Mouse (Mus musculus) large intestine, adult 2 months (tissue): ENCODE measurements around the gene Col1a2. TPM values are rescaled to one million over a fixed set of nuclear protein-coding genes. Genes with fewer than 3 reads are reported as not detected.

Experiments
- DNase-seq: peaks from one replicate; pipeline ENCODE4 v3.0.0-alpha.2; 2012; ENCODE audit warnings: low read depth, low spot score
- WGBS: fragments of 180-500 bp; shearing (Covaris S2); methylation state at CpG from one replicate; pipeline ENCODE4 v1.1.7; 2018; 5-methylcytosine and 5-hydroxymethylcytosine counted together
- polyA plus RNA-seq: library from polyadenylated mRNA; depleted of rRNA; stranded (reverse); fragments of >200 nt; gene quantifications from 2 replicates; pipeline ENCODE4 v1.2.3, GENCODE M21; 2012; rRNA removed

Gene Col1a2
- 35.4 and 54.9 TPM in 2 replicates for polyA plus RNA-seq

GRCm38 (mm10) chr6:4504603-4505131 lies at the start of gene Col1a2:
Col1a2 (plus strand) TSS chr6:4504814.
- no peak for DNase-seq
- WGBS: 10% methylated on average over 3 of the region's 3 CpGs

- WGBS: 56% methylated on average over 5 of the region's 5 CpGs
- no peak for DNase-seq
Measured at GRCm38 (mm10) chr6:4455518-4455917, 49.1 kb upstream of the Col1a2 start.

- no peak for DNase-seq
- 32% methylated on average over 5 of the region's 5 CpGs for WGBS
Measured at GRCm38 (mm10) chr6:4455961-4456617, 48.5 kb upstream of the Col1a2 start.

- DNase-seq: no peak
- WGBS: 51% methylated on average over 12 of the region's 12 CpGs
Measured at GRCm38 (mm10) chr6:4456691-4457447, 47.7 kb upstream of the Col1a2 start.

- DNase-seq: no peak
- 33% methylated on average over 6 of the region's 6 CpGs for WGBS
Measured at GRCm38 (mm10) chr6:4457555-4457996, 47.0 kb upstream of the Col1a2 start.

- no peak for DNase-seq
- 38% methylated on average over 3 of the region's 3 CpGs for WGBS
Measured at GRCm38 (mm10) chr6:4465320-4465719, 39.3 kb upstream of the Col1a2 start.

GRCm38 (mm10) chr6:4483577-4483936 lies 21.1 kb upstream of the Col1a2 start:
- DNase-seq: no peak
- WGBS: 65% methylated on average over 4 of the region's 4 CpGs

- 40% methylated on average over 7 of the region's 7 CpGs for WGBS
Measured at GRCm38 (mm10) chr6:4483937-4484601, 20.5 kb upstream of the Col1a2 start.

GRCm38 (mm10) chr6:4488349-4488748 lies 16.3 kb upstream of the Col1a2 start:
- 22% methylated on average over 1 of the region's 1 CpGs for WGBS

More at GRCm38 (mm10) chr6:4483937-4484601, 20.5 kb upstream of the Col1a2 start:
- no peak for DNase-seq

GRCm38 (mm10) chr6:4488966-4489365 lies 15.6 kb upstream of the Col1a2 start:
- DNase-seq: no peak
- WGBS: 38% methylated on average over 1 of the region's 1 CpGs

More at GRCm38 (mm10) chr6:4488349-4488748, 16.3 kb upstream of the Col1a2 start:
- DNase-seq: no peak

- DNase-seq: no peak
- WGBS: 33% methylated on average over 6 of the region's 6 CpGs
Measured at GRCm38 (mm10) chr6:4489366-4490245, 15.0 kb upstream of the Col1a2 start.

- 67% methylated on average over 2 of the region's 2 CpGs for WGBS
- no peak for DNase-seq
Measured at GRCm38 (mm10) chr6:4493666-4494065, 10.9 kb upstream of the Col1a2 start.

- no peak for DNase-seq
- 74% methylated on average over 1 of the region's 1 CpGs for WGBS
Measured at GRCm38 (mm10) chr6:4496428-4496827, 8.2 kb upstream of the Col1a2 start.

- DNase-seq: no peak
- 9% methylated on average over 1 of the region's 1 CpGs for WGBS
Measured at GRCm38 (mm10) chr6:4503106-4503505, 1.5 kb upstream of the Col1a2 start.

- DNase-seq: no peak
Measured at GRCm38 (mm10) chr6:4505158-4505997, 764 bp downstream of the Col1a2 start.

GRCm38 (mm10) chr6:4506106-4506505 lies 1.5 kb downstream of the Col1a2 start:
- WGBS: 24% methylated on average over 11 of the region's 11 CpGs
- DNase-seq: no peak

More at GRCm38 (mm10) chr6:4505158-4505997, 764 bp downstream of the Col1a2 start:
- WGBS: 2% methylated on average over 31 of the region's 31 CpGs

- no peak for DNase-seq
- 50% methylated on average over 5 of the region's 5 CpGs for WGBS
Measured at GRCm38 (mm10) chr6:4506791-4507190, 2.2 kb downstream of the Col1a2 start.

- 76% methylated on average over 1 of the region's 1 CpGs for WGBS
- no peak for DNase-seq
Measured at GRCm38 (mm10) chr6:4507323-4507722, 2.7 kb downstream of the Col1a2 start.
